Mouse (Mus musculus): ENCODE results near the gene Acot8. TPM values are rescaled to one million over a fixed set of nuclear protein-coding genes. Genes with fewer than 3 reads are reported as not detected.

Gene Acot8
- polyA plus RNA-seq, 1 experiment, result 15.7 TPM

DNA sequence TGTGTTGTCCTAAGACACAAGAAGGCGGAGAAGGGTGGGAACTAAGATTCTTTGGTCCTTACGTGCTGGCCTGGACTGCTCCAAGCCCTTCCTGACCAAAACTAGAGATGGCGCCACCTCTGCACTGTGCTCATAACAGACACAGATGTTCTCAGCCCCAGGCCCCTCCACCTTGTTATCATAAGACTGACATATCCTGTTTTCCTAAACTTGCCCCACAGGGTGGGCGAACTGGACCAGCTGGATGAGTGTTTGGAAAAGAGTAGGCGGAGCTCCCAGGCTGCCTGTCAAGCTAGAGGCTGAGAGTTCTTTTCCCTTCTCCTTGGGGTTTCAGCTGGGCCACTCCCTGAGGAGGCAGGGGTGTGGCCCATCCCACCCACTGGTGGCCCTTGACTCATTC is 13.0 kb upstream of the Acot8 start:
- Histone ChIP-seq H3K4me1 (ENCODE audit: control insufficient read depth, insufficient read depth, low read length) (peaks cover 10% of the 10 kb centered on the region), H3K27me3 (ENCODE audit: control insufficient read depth, insufficient read depth, low read length, poor library complexity, severe bottlenecking) (no peaks in the 10 kb centered on the region), H3K9me3 (replicated peaks; ENCODE audit: control insufficient read depth, insufficient read depth, low read length, poor library complexity, severe bottlenecking) (no peaks in the 10 kb centered on the region), H3K9ac (ENCODE audit: low read depth, poor library complexity, severe bottlenecking) (no peak overlapping the region), H3K4me3 (ENCODE audit: low read depth, low read length) (no peak overlapping the region), H3K36me3 (ENCODE audit: control insufficient read depth, insufficient read depth, low read length, poor library complexity, severe bottlenecking) (peaks cover 12% of the 10 kb centered on the region; the same call in 1 of the 2 replicates), H3K27ac (ENCODE audit: insufficient read depth, low read length) (peak overlapping the region; percentile 70)
- TF ChIP-seq POLR2A (IDR thresholded peaks at IDR 0.05; ENCODE audit: insufficient read depth, low read length) (no peak), CTCF (IDR thresholded peaks at IDR 0.05; ENCODE audit: low read depth, low read length) (peak; percentile 36), EP300 (IDR thresholded peaks at IDR 0.05; ENCODE audit: insufficient read depth, low read depth, low read length) (peak; percentile 92)

DNA sequence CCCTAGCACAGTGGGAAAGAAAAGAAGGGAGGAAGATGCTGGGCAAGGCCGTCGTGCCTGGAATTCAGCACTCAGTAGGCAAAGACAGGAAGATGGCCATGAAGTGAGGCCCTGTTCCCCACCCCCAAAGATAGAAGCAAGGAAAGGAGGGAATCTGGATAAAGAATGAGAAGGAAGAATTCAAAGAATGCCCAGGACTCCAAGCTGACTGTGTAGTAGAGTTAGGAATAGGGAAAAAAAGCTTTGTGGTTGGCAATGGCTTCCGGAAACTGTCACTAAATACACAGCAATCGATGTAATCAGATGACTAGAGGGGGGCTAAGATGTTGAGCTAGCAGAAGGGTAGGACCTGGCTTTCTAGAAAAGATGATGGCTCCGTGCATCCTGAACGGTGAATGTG is 12.5 kb upstream of the Acot8 start:
- H3K27ac ChIP-seq (ENCODE audit: insufficient read depth, low read length), result peak overlapping the region; percentile 33
- H3K9me3 ChIP-seq (replicated peaks; ENCODE audit: control insufficient read depth, insufficient read depth, low read length, poor library complexity, severe bottlenecking), result no peaks in the 10 kb centered on the region
- no peak overlapping the region for H3K9ac ChIP-seq (ENCODE audit: low read depth, poor library complexity, severe bottlenecking)
- peaks cover 12% of the 10 kb centered on the region; the same call in 1 of the 2 replicates for H3K36me3 ChIP-seq (ENCODE audit: control insufficient read depth, insufficient read depth, low read length, poor library complexity, severe bottlenecking)
- H3K4me1 ChIP-seq (ENCODE audit: control insufficient read depth, insufficient read depth, low read length), result peaks cover 10% of the 10 kb centered on the region
- H3K4me3 ChIP-seq (ENCODE audit: low read depth, low read length), result no peak overlapping the region
- H3K27me3 ChIP-seq (ENCODE audit: control insufficient read depth, insufficient read depth, low read length, poor library complexity, severe bottlenecking), result no peaks in the 10 kb centered on the region
- TF ChIP-seq EP300 (IDR thresholded peaks at IDR 0.05; ENCODE audit: insufficient read depth, low read depth, low read length) (no peak), POLR2A (IDR thresholded peaks at IDR 0.05; ENCODE audit: insufficient read depth, low read length) (no peak), CTCF (IDR thresholded peaks at IDR 0.05; ENCODE audit: low read depth, low read length) (no peak)

DNA sequence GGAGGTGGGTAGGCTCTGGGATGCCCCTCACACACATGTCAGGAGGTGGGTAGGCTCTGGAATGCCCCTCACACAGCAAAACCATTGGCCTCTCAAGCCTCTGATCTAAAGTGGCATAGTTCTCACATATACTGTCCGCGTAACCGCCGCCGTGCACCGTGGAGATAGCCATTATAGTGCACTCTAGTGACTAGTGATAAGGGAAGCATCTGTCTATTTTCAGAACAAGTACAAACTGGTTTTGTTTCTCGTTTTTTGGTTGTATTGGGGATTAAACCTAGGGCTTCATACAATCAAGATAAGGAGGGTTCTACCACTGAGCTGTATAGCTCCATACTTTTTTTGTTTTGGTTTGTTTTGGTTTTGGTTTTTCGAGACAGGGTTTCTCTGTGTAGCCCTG is 11.1 kb upstream of the Acot8 start:
- TF ChIP-seq POLR2A (IDR thresholded peaks at IDR 0.05; ENCODE audit: insufficient read depth, low read length) (no peak), EP300 (IDR thresholded peaks at IDR 0.05; ENCODE audit: insufficient read depth, low read depth, low read length) (no peak), CTCF (IDR thresholded peaks at IDR 0.05; ENCODE audit: low read depth, low read length) (no peak)
- Histone ChIP-seq H3K9ac (ENCODE audit: low read depth, poor library complexity, severe bottlenecking) (no peak overlapping the region), H3K9me3 (replicated peaks; ENCODE audit: control insufficient read depth, insufficient read depth, low read length, poor library complexity, severe bottlenecking) (no peaks in the 10 kb centered on the region), H3K4me3 (ENCODE audit: low read depth, low read length) (no peak overlapping the region), H3K4me1 (ENCODE audit: control insufficient read depth, insufficient read depth, low read length) (peaks cover 6% of the 10 kb centered on the region), H3K36me3 (ENCODE audit: control insufficient read depth, insufficient read depth, low read length, poor library complexity, severe bottlenecking) (peaks cover 12% of the 10 kb centered on the region; the same call in 1 of the 2 replicates), H3K27me3 (ENCODE audit: control insufficient read depth, insufficient read depth, low read length, poor library complexity, severe bottlenecking) (no peaks in the 10 kb centered on the region), H3K27ac (ENCODE audit: insufficient read depth, low read length) (no peak overlapping the region)

DNA sequence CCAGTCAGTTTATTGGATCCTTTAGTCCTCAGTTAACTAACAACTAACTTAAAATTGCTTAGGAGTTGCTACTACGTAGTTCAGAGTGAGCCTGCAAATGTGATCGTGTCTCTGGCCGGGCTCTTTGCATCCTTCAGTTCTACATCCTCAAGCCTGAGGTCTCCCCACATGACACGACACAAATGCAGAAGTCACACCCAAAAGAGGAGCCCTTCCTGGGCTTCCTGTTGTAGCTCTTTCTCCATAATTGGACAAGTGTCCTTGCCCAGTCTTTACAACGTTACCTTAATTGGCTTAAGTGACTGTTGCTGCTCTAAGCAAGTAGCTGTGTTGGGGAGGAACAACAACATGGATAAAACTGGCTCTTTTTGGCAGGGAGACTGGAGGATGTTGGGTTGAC is 10.7 kb upstream of the Acot8 start:
- Histone ChIP-seq H3K27me3 (ENCODE audit: control insufficient read depth, insufficient read depth, low read length, poor library complexity, severe bottlenecking) (no peaks in the 10 kb centered on the region), H3K27ac (ENCODE audit: insufficient read depth, low read length) (no peak overlapping the region), H3K4me1 (ENCODE audit: control insufficient read depth, insufficient read depth, low read length) (peaks cover 6% of the 10 kb centered on the region), H3K4me3 (ENCODE audit: low read depth, low read length) (no peak overlapping the region), H3K36me3 (ENCODE audit: control insufficient read depth, insufficient read depth, low read length, poor library complexity, severe bottlenecking) (peaks cover 8% of the 10 kb centered on the region; the same call in 1 of the 2 replicates), H3K9ac (ENCODE audit: low read depth, poor library complexity, severe bottlenecking) (no peak overlapping the region), H3K9me3 (replicated peaks; ENCODE audit: control insufficient read depth, insufficient read depth, low read length, poor library complexity, severe bottlenecking) (no peaks in the 10 kb centered on the region)
- no peak for TF ChIP-seq EP300 (IDR thresholded peaks at IDR 0.05; ENCODE audit: insufficient read depth, low read depth, low read length)
- TF ChIP-seq CTCF (IDR thresholded peaks at IDR 0.05; ENCODE audit: low read depth, low read length), result no peak

DNA sequence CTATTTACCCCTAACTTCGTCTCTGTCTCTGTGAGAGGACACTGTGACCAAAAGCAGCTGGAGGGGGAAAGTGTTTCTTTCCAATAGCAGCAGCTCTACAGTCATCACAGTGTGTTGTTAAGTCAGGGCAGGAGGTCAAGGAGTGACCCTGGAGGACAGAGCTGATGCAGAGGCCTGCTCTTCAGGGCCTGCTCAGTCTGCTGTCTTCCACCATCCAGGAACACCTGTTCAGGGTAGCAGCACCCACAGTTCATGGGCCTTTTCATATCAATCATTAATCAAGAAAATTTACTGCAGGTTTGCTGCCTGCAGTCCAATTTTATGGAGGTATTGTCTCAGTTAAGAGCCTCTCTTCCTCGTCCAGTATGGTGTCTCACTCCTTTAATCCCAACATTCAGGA is 8.9 kb upstream of the Acot8 start:
- H3K27ac ChIP-seq (ENCODE audit: insufficient read depth, low read length), result no peak overlapping the region
- H3K9ac ChIP-seq (ENCODE audit: low read depth, poor library complexity, severe bottlenecking), result no peak overlapping the region
- H3K9me3 ChIP-seq (replicated peaks; ENCODE audit: control insufficient read depth, insufficient read depth, low read length, poor library complexity, severe bottlenecking), result no peaks in the 10 kb centered on the region
- no peak for TF ChIP-seq POLR2A (IDR thresholded peaks at IDR 0.05; ENCODE audit: insufficient read depth, low read length)
- no peak for TF ChIP-seq CTCF (IDR thresholded peaks at IDR 0.05; ENCODE audit: low read depth, low read length)
- no peak for TF ChIP-seq EP300 (IDR thresholded peaks at IDR 0.05; ENCODE audit: insufficient read depth, low read depth, low read length)
- H3K27me3 ChIP-seq (ENCODE audit: control insufficient read depth, insufficient read depth, low read length, poor library complexity, severe bottlenecking), result no peaks in the 10 kb centered on the region
- peaks cover 2% of the 10 kb centered on the region for H3K4me1 ChIP-seq (ENCODE audit: control insufficient read depth, insufficient read depth, low read length)
- H3K4me3 ChIP-seq (ENCODE audit: low read depth, low read length), result no peak overlapping the region
- H3K36me3 ChIP-seq (ENCODE audit: control insufficient read depth, insufficient read depth, low read length, poor library complexity, severe bottlenecking), result 0 out of 2 replicates have a peak, but pooled peaks cover 3% of the 10 kb centered on the region

DNA sequence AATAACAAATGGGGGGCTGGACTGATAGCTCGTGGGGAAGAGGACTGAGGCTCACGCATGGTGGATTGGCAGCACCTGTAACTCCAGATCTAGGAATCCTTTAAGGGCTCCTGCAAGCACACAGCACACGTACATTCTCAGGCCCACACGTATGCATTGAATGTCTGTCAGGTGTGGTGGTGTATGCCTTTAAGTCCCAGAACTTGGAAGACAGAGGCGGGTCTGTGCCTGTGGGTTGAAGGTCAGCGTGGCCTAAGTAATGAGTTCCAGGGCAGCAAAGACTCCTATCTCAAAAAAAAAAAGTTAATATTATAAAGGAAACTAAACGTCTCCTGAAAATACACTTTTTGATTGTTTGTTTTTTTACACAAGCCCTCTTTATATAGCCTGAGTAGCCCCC is 1.9 kb upstream of the Acot8 start:
- TF ChIP-seq CTCF (IDR thresholded peaks at IDR 0.05; ENCODE audit: low read depth, low read length) (no peak), EP300 (IDR thresholded peaks at IDR 0.05; ENCODE audit: insufficient read depth, low read depth, low read length) (no peak), POLR2A (IDR thresholded peaks at IDR 0.05; ENCODE audit: insufficient read depth, low read length) (no peak)
- no peaks in the 10 kb centered on the region for H3K36me3 ChIP-seq (ENCODE audit: control insufficient read depth, insufficient read depth, low read length, poor library complexity, severe bottlenecking)
- H3K27me3 ChIP-seq (ENCODE audit: control insufficient read depth, insufficient read depth, low read length, poor library complexity, severe bottlenecking), result no peaks in the 10 kb centered on the region
- peaks cover 5% of the 10 kb centered on the region for H3K4me1 ChIP-seq (ENCODE audit: control insufficient read depth, insufficient read depth, low read length)
- no peak overlapping the region for H3K4me3 ChIP-seq (ENCODE audit: low read depth, low read length)
- no peak overlapping the region for H3K27ac ChIP-seq (ENCODE audit: insufficient read depth, low read length)
- no peaks in the 10 kb centered on the region for H3K9me3 ChIP-seq (replicated peaks; ENCODE audit: control insufficient read depth, insufficient read depth, low read length, poor library complexity, severe bottlenecking)
- H3K9ac ChIP-seq (ENCODE audit: low read depth, poor library complexity, severe bottlenecking), result peak overlapping the region; percentile 60; the same call in 1 of the 2 replicates
